In the genomic region with DNA sequence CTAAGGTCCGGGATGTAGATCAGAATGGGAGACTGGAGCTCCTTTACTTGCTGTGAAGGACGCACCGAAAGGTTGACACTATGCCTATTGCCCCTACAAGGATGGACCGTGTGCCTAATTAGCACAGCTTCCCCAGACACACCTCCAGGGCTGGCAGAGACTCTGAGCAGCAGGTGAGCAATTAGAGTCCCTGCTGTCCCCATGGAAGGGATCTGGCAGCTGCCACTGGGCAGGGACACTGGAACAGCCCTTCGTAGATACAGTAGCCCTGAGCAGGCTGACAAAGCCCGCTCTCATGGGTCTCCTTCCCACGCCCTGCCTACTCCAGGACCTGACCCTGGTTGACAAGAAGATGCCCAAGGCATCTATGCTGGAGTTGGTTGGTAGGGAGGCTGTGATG, we compare ENCODE assay signal across 25 mouse cellular contexts. TPM values are rescaled to one million over a fixed set of nuclear protein-coding genes. Genes with fewer than 3 reads are reported as not detected.
A peak's percentile ranks its signal among the peaks of the same experiment; 100 is the strongest.
DNase-seq lines count a peak whose midpoint lies in the region; ATAC-seq and TF ChIP-seq lines count a peak whose summit lies in the region.
"Had no signal": no experiment of that assay in that cellular context is flagged by ENCODE, and none has a peak within 500 bp of the region (broad histone marks: within the 10 kb centered on the region; RNA-seq: fewer than 3 reads in every experiment).

No protein-coding gene starts in this region.

- no peaks in the 10 kb centered on the region for H3K27me3 ChIP-seq in cerebellum, adult 2 months (ENCODE audit: control insufficient read depth, insufficient read depth, low read length)
- peaks cover 15% of the 10 kb centered on the region; the same call in 1 of the 2 replicates for H3K27me3 ChIP-seq in forebrain, embryonic 13.5 days
- no peaks in the 10 kb centered on the region for H3K27me3 ChIP-seq in forebrain, embryonic 14.5 days (replicated peaks; ENCODE audit: control insufficient read depth, insufficient read depth, low read length)
- H3K27me3 ChIP-seq in liver, embryonic 13.5 days: 0 out of 2 replicates have a peak, but pooled peaks cover 2% of the 10 kb centered on the region

- H3K4me1 ChIP-seq in cerebellum, adult 2 months (ENCODE audit: control insufficient read depth, insufficient read depth, low read length): peaks cover 24% of the 10 kb centered on the region
- 0 out of 2 replicates have a peak, but pooled peaks cover 6% of the 10 kb centered on the region for H3K4me1 ChIP-seq in forebrain, embryonic 13.5 days
- H3K4me1 ChIP-seq in forebrain, embryonic 14.5 days (ENCODE audit: control insufficient read depth, insufficient read depth, low read length): 0 out of 2 replicates have a peak, but pooled peaks cover 3% of the 10 kb centered on the region
- peaks cover 62% of the 10 kb centered on the region for H3K4me1 ChIP-seq in liver, embryonic 13.5 days (replicated peaks)
- H3K4me1 ChIP-seq: forebrain, embryonic 12.5 days; heart, embryonic 12.5 days; limb, embryonic 13.5 days; megakaryocyte, embryonic 14.5 days had no signal

- H3K36me3 ChIP-seq in forebrain, embryonic 13.5 days (ENCODE audit: poor library complexity, severe bottlenecking): no peaks in the 10 kb centered on the region
- no peaks in the 10 kb centered on the region for H3K36me3 ChIP-seq in forebrain, embryonic 14.5 days (ENCODE audit: control insufficient read depth, insufficient read depth, low read length)
- H3K36me3 ChIP-seq in liver, embryonic 13.5 days: no peaks in the 10 kb centered on the region
- H3K36me3 ChIP-seq: forebrain, embryonic 12.5 days; heart, embryonic 12.5 days; hindbrain, embryonic 10.5 days; intestine, embryonic 15.5 days; limb, embryonic 13.5 days had no signal

- H3K4me2 ChIP-seq in forebrain, embryonic 13.5 days: no peak overlapping the region
- no peak overlapping the region for H3K4me2 ChIP-seq in forebrain, embryonic 14.5 days (ENCODE audit: low read length)
- H3K4me2 ChIP-seq in liver, embryonic 13.5 days: peak overlapping the region; percentile 59
- H3K4me2 ChIP-seq: forebrain, embryonic 12.5 days; heart, embryonic 12.5 days; intestine, embryonic 15.5 days; limb, embryonic 13.5 days; lung, embryonic 14.5 days had no signal

- no peak overlapping the region for H3K27ac ChIP-seq in cerebellum, adult 2 months (ENCODE audit: insufficient read depth, low read length)
- H3K27ac ChIP-seq in forebrain, embryonic 13.5 days: peak overlapping the region; percentile 21; the same call in 1 of the 2 replicates
- no peak overlapping the region for H3K27ac ChIP-seq in forebrain, embryonic 14.5 days (ENCODE audit: low read depth, low read length)
- H3K27ac ChIP-seq in liver, embryonic 13.5 days: peak overlapping the region; percentile 91
- H3K27ac ChIP-seq: forebrain, embryonic 12.5 days; hindbrain, embryonic 10.5 days; intestine, embryonic 15.5 days; limb, embryonic 13.5 days had no signal

- H3K4me3 ChIP-seq in cerebellum, adult 2 months (replicated peaks; ENCODE audit: insufficient read depth, low read depth, low read length): no peak overlapping the region
- H3K4me3 ChIP-seq in forebrain, embryonic 13.5 days: no peak overlapping the region
- H3K4me3 ChIP-seq in forebrain, embryonic 14.5 days (ENCODE audit: low read depth, low read length): no peak overlapping the region
- H3K4me3 ChIP-seq in liver, embryonic 13.5 days (replicated peaks): no peak overlapping the region
- H3K4me3 ChIP-seq: forebrain, embryonic 12.5 days; heart, embryonic 12.5 days; hindbrain, embryonic 10.5 days; intestine, embryonic 15.5 days; limb, embryonic 13.5 days; megakaryocyte, embryonic 14.5 days had no signal

- H3K9me3 ChIP-seq in forebrain, embryonic 13.5 days (replicated peaks): no peaks in the 10 kb centered on the region
- H3K9me3 ChIP-seq in forebrain, embryonic 14.5 days (replicated peaks; ENCODE audit: control insufficient read depth, low read length): no peaks in the 10 kb centered on the region
- H3K9me3 ChIP-seq in liver, embryonic 13.5 days (replicated peaks): no peaks in the 10 kb centered on the region
- H3K9me3 ChIP-seq: forebrain, embryonic 12.5 days; heart, embryonic 12.5 days; hindbrain, embryonic 10.5 days; intestine, embryonic 15.5 days; limb, embryonic 13.5 days; megakaryocyte, embryonic 14.5 days had no signal

- peak; percentile 38 to 51 for DNase-seq in cerebellum, adult 2 months
- DNase-seq in cerebellum, postnatal 14 days: no peak
- DNase-seq in forebrain, embryonic 14.5 days (ENCODE audit: low spot score): no peak
- no peak for DNase-seq in liver, embryonic 13.5 days
- DNase-seq in frontal cortex, adult 2 months (ENCODE audit: extremely low spot score in 1 of 2, low spot score in 1 of 2): no peak
- no peak for DNase-seq in gastrocnemius, postnatal 25 days
- no peak for DNase-seq in right cerebral cortex, postnatal 4 days
- DNase-seq: adrenal gland, postnatal 25 days; cerebellum, adult 9-11 months; heart, adult 11 months; heart, postnatal 10 days; kidney, adult 8-10 months; kidney, postnatal 10 days; lung, embryonic 14.5 days; midbrain, embryonic 14.5 days; spleen, adult 18-20 months had no signal

- no peak overlapping the region for H3K9ac ChIP-seq in forebrain, embryonic 13.5 days
- no peak overlapping the region for H3K9ac ChIP-seq in forebrain, embryonic 14.5 days (ENCODE audit: low read length)
- peak overlapping the region; percentile 64 for H3K9ac ChIP-seq in liver, embryonic 13.5 days
- H3K9ac ChIP-seq: forebrain, embryonic 12.5 days; heart, embryonic 12.5 days; intestine, embryonic 15.5 days; limb, embryonic 13.5 days; lung, embryonic 14.5 days had no signal

- ATAC-seq in forebrain, embryonic 13.5 days: no peak
- ATAC-seq in forebrain, embryonic 14.5 days: no peak
- peak; percentile 18 for ATAC-seq in liver, embryonic 13.5 days (ENCODE audit: low read depth)
- ATAC-seq: hindbrain, embryonic 16.5 days; intestine, embryonic 15.5 days had no signal

- no peak for TF ChIP-seq CTCF in cerebellum, adult 2 months (IDR thresholded peaks at IDR 0.05; ENCODE audit: borderline replicate concordance, insufficient read depth, low read depth, low read length)

- no peak for TF ChIP-seq POLR2A in cerebellum, adult 2 months (IDR thresholded peaks at IDR 0.05; ENCODE audit: borderline replicate concordance, insufficient read depth, low read length)

- WGBS in cerebellum, adult 2 months: 17% methylated on average over 7 of the region's 7 CpGs
- 71% methylated on average over 7 of the region's 7 CpGs for WGBS in forebrain, embryonic 13.5 days
- WGBS in forebrain, embryonic 14.5 days: 68% methylated on average over 7 of the region's 7 CpGs
- WGBS in liver, embryonic 13.5 days (ENCODE audit: insufficient replicate concordance): 54% methylated on average over 7 of the region's 7 CpGs

RNA-seq across cellular contexts. Expression of a gene that starts 17.6 kb away (rescaled TPM):
- 1.7 and 2.6 TPM in 2 replicates for polyA plus RNA-seq in cerebellum, adult 2 months (2012; rRNA removed)
- polyA plus RNA-seq in forebrain, embryonic 13.5 days (2015; fragmentation: Nextera tagmentation; extraction: Ambion mirVana): 5.2 and 5.9 TPM in 2 replicates
- 4.6 and 5.4 TPM in 2 replicates for polyA plus RNA-seq in forebrain, embryonic 14.5 days (2014; fragmentation: Nextera tagmentation; extraction: Ambion mirVana)
- 0.17 TPM in 1 of 2 replicates, not detected in the other for polyA plus RNA-seq in liver, embryonic 13.5 days (2015; fragmentation: Nextera tagmentation; extraction: Ambion mirVana)
- 0.84 and 1.3 TPM in 2 replicates for polyA plus RNA-seq in frontal cortex, adult 2 months (2012; rRNA removed)
- total RNA-seq in gastrocnemius, postnatal 25 days (2021): under 1 TPM in 1 of 2 experiments, not detected in 1; 0.38 TPM
- total RNA-seq: adrenal gland, postnatal 25 days; gastrocnemius, adult 8-10 months had no signal

RNA-seq across cellular contexts. Expression of a gene that starts 19.8 kb away (rescaled TPM):
- 55.6 and 60.3 TPM in 2 replicates for polyA plus RNA-seq in cerebellum, adult 2 months (2012; rRNA removed)
- 59.2 and 61.4 TPM in 2 replicates for polyA plus RNA-seq in forebrain, embryonic 13.5 days (2015; fragmentation: Nextera tagmentation; extraction: Ambion mirVana)
- polyA plus RNA-seq in forebrain, embryonic 14.5 days (2014; fragmentation: Nextera tagmentation; extraction: Ambion mirVana): 64.2 and 69.7 TPM in 2 replicates
- 26.9 and 29.9 TPM in 2 replicates for polyA plus RNA-seq in liver, embryonic 13.5 days (2015; fragmentation: Nextera tagmentation; extraction: Ambion mirVana)
- 30.6 and 31.7 TPM in 2 replicates for polyA plus RNA-seq in frontal cortex, adult 2 months (2012; rRNA removed)
- 1 to 10 TPM; 7.9 to 9.7 TPM for total RNA-seq in gastrocnemius, postnatal 25 days (2021)

RNA-seq across cellular contexts. Expression of a gene that starts 38.1 kb away (rescaled TPM):
- polyA plus RNA-seq in cerebellum, adult 2 months (2012; rRNA removed): 261 and 272 TPM in 2 replicates
- polyA plus RNA-seq in forebrain, embryonic 13.5 days (2015; fragmentation: Nextera tagmentation; extraction: Ambion mirVana): 130 and 134 TPM in 2 replicates
- polyA plus RNA-seq in forebrain, embryonic 14.5 days (2014; fragmentation: Nextera tagmentation; extraction: Ambion mirVana): 184 and 194 TPM in 2 replicates
- 138 and 145 TPM in 2 replicates for polyA plus RNA-seq in liver, embryonic 13.5 days (2015; fragmentation: Nextera tagmentation; extraction: Ambion mirVana)
- polyA plus RNA-seq in frontal cortex, adult 2 months (2012; rRNA removed): 200 and 202 TPM in 2 replicates
- 10 to 100 TPM; 83.2 to 86.8 TPM for total RNA-seq in gastrocnemius, postnatal 25 days (2021)

RNA-seq across cellular contexts. Expression of a gene that starts 48.2 kb away (rescaled TPM):
- polyA plus RNA-seq in cerebellum, adult 2 months (2012; rRNA removed): 2.6 and 2.9 TPM in 2 replicates
- 5.8 and 8.1 TPM in 2 replicates for polyA plus RNA-seq in forebrain, embryonic 13.5 days (2015; fragmentation: Nextera tagmentation; extraction: Ambion mirVana)
- polyA plus RNA-seq in forebrain, embryonic 14.5 days (2014; fragmentation: Nextera tagmentation; extraction: Ambion mirVana): 4.6 and 7.7 TPM in 2 replicates
- polyA plus RNA-seq in liver, embryonic 13.5 days (2015; fragmentation: Nextera tagmentation; extraction: Ambion mirVana): 1.5 and 1.6 TPM in 2 replicates
- polyA plus RNA-seq in frontal cortex, adult 2 months (2012; rRNA removed): 3.0 and 5.4 TPM in 2 replicates
- 1 to 10 TPM; 2.1 to 2.2 TPM for total RNA-seq in gastrocnemius, postnatal 25 days (2021)

Comparison
In these comparisons a context has a peak if more than half of its experiments do, and no peak if none do; other contexts are left out.
1. DNase-seq: peak in cerebellum, adult 2 months (2 of 2); none in cerebellum, postnatal 14 days (0 of 2), forebrain, embryonic 14.5 days (single experiment), liver, embryonic 13.5 days (single experiment), frontal cortex, adult 2 months (0 of 2), gastrocnemius, postnatal 25 days (single experiment) and right cerebral cortex, postnatal 4 days (single experiment).
2. H3K27ac ChIP-seq: peak in forebrain, embryonic 13.5 days (single experiment) and liver, embryonic 13.5 days (single experiment); none in cerebellum, adult 2 months (single experiment) and forebrain, embryonic 14.5 days (single experiment).